Mouse (Mus musculus) urinary bladder, postnatal 0 days (tissue): ENCODE measurements around the gene Slc5a11. TPM values are rescaled to one million over a fixed set of nuclear protein-coding genes. Genes with fewer than 3 reads are reported as not detected.

Experiments
- polyA plus RNA-seq: library from polyadenylated mRNA; unstranded; fragments of >200 nt; fragmentation: Nextera tagmentation; extraction: Ambion mirVana; gene quantifications from 2 replicates; pipeline ENCODE4 v1.2.1, GENCODE M21; 2015

Gene Slc5a11
- 0.10 TPM in 1 of 2 replicates, not detected in the other for polyA plus RNA-seq

DNA sequence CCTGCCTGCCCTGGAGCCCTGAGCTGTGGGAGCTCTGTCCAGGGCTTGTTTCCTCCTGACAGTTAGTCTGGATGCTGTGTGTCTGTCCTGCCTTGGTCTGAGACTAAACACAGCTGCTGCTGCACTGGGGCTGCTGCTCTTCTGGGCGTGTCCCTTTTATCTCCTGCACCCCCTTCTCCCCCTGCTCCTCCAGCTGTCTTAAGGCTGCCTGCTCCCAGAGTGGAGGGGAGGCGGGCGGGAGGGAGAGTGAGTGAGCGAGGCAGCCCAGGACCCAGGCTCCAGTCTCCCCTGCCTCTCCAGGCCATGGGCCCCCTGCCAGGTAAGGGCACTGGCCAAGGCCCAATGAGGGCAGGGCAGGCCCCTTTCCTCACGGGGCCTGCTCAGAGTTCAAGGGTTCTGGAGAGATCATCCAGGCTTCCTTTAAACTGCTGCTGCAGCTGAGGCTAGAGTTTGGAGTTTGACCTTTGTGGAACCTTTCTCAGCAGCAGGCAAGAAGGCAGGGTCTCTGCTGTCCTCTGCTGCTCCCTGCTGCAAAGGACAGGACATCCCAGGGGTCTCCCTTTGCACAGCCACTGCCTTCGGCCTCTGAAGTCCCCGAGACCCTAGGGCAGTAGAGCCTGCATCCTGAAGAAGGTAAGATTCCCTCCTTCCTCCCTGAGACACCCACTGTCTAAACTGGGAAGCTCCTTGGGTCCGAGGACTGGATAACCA, at the start of gene Slc5a11:
Gene Slc5a11 (plus strand): TSS at position 416 of the 711 bp plus-strand sequence.

Other genes starting within 250 kb of the Slc5a11 start
- 11.3 and 12.1 TPM in 2 replicates for gene Rbbp6, start 249.1 kb upstream of the Slc5a11 start, polyA plus RNA-seq
- gene Tnrc6a, start 90.9 kb upstream of the Slc5a11 start, polyA plus RNA-seq: 37.3 and 38.4 TPM in 2 replicates
- gene Lcmt1, start 155.0 kb downstream of the Slc5a11 start, polyA plus RNA-seq: 25.4 and 27.7 TPM in 2 replicates
- 10.7 and 12.9 TPM in 2 replicates for gene Arhgap17, start 155.1 kb downstream of the Slc5a11 start, polyA plus RNA-seq
- not detected in 2 replicates for gene Aqp8, start 247.5 kb downstream of the Slc5a11 start, polyA plus RNA-seq